Mouse (Mus musculus) brain, embryonic 14.5 days (tissue): ENCODE results near the gene Gm21761.
"Not testable (repeated sequence)": the region's sequence is repeated elsewhere in the genome, so short reads cannot be mapped to it uniquely, and the experiment has no call there.

ENCODE experiments used
- CTCF ChIP-seq: fragments of 200-500 bp; IDR thresholded peaks from 2 replicates; pipeline ENCODE4 v1.5.1; 2012; ENCODE audit warnings: inconsistent platforms, mild to moderate bottlenecking, moderate library complexity, borderline replicate concordance; ENCODE audit not compliant: insufficient read depth, insufficient read length; ENCODE audit errors: extremely low read depth
- POLR2A ChIP-seq: fragments of 200-500 bp; IDR thresholded peaks from 2 replicates; pipeline ENCODE4 v1.6.1; 2012; ENCODE audit warnings: mild to moderate bottlenecking, inconsistent platforms, borderline replicate concordance; ENCODE audit not compliant: poor library complexity, insufficient read depth, insufficient read length, severe bottlenecking; ENCODE audit errors: extremely low read depth

- TF ChIP-seq CTCF, POLR2A: not testable (repeated sequence)
Observed at GRCm38 (mm10) chr13:119862399-119862798, 66.7 kb downstream of the Gm21761 start.
